Mouse (Mus musculus): ENCODE results near the gene Gtf2e1. TPM values are rescaled to one million over a fixed set of nuclear protein-coding genes. Genes with fewer than 3 reads are reported as not detected.

Gtf2e1 gene
- polyA plus RNA-seq, 1 experiment, result 6.7 TPM

DNA sequence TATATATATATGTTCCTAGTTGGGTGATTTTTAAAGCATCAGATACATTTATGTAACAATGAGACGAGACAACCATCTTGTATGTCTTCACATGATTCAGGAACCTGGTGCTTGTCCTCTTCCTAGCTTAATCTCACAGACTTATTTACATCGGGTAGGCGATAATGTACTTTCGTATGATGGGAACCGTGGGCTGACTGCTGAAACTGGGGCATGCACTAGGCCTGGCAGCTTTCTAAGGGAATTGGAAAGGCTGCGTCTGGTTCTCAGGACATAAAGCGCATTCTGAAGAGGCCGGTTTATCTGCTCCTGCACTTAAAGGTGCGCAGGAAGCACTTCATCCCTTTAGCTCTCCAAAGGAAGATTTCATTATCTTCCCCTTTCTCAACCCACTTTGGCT, 32.8 kb downstream of the Gtf2e1 start:
- no peaks in the 10 kb centered on the region for H3K27me3 ChIP-seq (ENCODE audit: control insufficient read depth, insufficient read depth, low read length)
- 96% methylated on average over 9 of the region's 9 CpGs for WGBS

DNA sequence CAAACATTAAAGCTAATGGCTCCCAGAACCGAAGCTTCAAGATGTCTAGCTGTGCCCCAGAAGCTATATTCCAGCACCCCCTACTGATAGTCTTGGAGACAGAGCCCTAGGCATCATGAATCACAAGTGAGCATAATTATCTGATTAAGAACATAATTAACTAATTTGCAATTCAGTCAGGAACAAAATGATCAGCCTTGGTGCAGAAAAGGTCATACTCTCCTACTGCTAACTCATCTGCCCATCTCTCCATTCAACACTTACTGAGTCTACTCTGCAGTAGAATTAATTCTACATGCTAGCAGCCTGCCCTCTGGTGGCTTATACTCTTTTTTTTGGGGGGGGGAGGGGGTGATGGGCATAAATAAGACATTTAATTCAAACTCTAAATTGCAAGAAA, 35.1 kb downstream of the Gtf2e1 start:
- Histone ChIP-seq H3K4me1 (replicated peaks; ENCODE audit: control insufficient read depth, insufficient read depth, low read length) (no peaks in the 10 kb centered on the region), H3K27ac (ENCODE audit: control insufficient read depth, insufficient read depth, low read length) (no peak overlapping the region), H3K36me3 (ENCODE audit: control insufficient read depth, insufficient read depth, low read length) (no peaks in the 10 kb centered on the region), H3K4me3 (ENCODE audit: control insufficient read depth, insufficient read depth, low read length) (no peak overlapping the region), H3K27me3 (ENCODE audit: control insufficient read depth, insufficient read depth, low read length) (no peaks in the 10 kb centered on the region)
- TF ChIP-seq CTCF (IDR thresholded peaks at IDR 0.05; ENCODE audit: borderline replicate concordance, control insufficient read depth, extremely low read depth, insufficient read depth, low read length, poor library complexity) (no peak), POLR2A (IDR thresholded peaks at IDR 0.05; ENCODE audit: control insufficient read depth, extremely low read depth, insufficient read depth, low read length, poor library complexity) (no peak)
- no peak for DNase-seq
- WGBS, result 78% methylated on average over 1 of the region's 1 CpGs

More for the DNA sequence above, 32.8 kb downstream of the Gtf2e1 start:
- no peak for DNase-seq
- Histone ChIP-seq H3K36me3 (ENCODE audit: control insufficient read depth, insufficient read depth, low read length) (peaks cover 7% of the 10 kb centered on the region), H3K27ac (ENCODE audit: control insufficient read depth, insufficient read depth, low read length) (no peak overlapping the region), H3K4me3 (ENCODE audit: control insufficient read depth, insufficient read depth, low read length) (no peak overlapping the region), H3K4me1 (replicated peaks; ENCODE audit: control insufficient read depth, insufficient read depth, low read length) (no peaks in the 10 kb centered on the region)
- TF ChIP-seq POLR2A (IDR thresholded peaks at IDR 0.05; ENCODE audit: control insufficient read depth, extremely low read depth, insufficient read depth, low read length, poor library complexity) (no peak), CTCF (IDR thresholded peaks at IDR 0.05; ENCODE audit: borderline replicate concordance, control insufficient read depth, extremely low read depth, insufficient read depth, low read length, poor library complexity) (no peak)

DNA sequence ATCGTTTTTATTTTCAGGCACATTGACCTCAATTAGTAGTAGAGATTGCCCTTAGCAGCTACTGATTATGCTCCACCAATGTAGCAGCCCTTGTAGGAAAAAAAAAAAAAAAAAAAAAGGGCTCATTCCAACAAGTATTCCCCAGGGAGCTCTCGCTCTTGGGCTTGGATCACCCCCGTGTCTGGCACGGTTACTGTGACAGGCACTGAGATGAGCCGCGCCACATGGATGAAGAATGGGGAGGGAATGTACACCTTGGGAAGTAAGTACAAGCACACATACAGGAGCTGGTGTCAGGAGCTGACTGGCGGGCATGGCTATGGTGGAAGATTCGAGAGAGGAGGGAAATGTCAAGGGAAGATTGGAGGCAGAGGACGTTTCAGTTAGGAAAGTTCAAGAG, 41.0 kb downstream of the Gtf2e1 start:
- Histone ChIP-seq H3K36me3 (ENCODE audit: control insufficient read depth, insufficient read depth, low read length) (no peaks in the 10 kb centered on the region), H3K4me3 (ENCODE audit: control insufficient read depth, insufficient read depth, low read length) (no peak overlapping the region), H3K4me1 (replicated peaks; ENCODE audit: control insufficient read depth, insufficient read depth, low read length) (no peaks in the 10 kb centered on the region), H3K27ac (ENCODE audit: control insufficient read depth, insufficient read depth, low read length) (no peak overlapping the region), H3K27me3 (ENCODE audit: control insufficient read depth, insufficient read depth, low read length) (no peaks in the 10 kb centered on the region)
- 86% methylated on average over 9 of the region's 9 CpGs for WGBS
- TF ChIP-seq POLR2A (IDR thresholded peaks at IDR 0.05; ENCODE audit: control insufficient read depth, extremely low read depth, insufficient read depth, low read length, poor library complexity) (no peak), CTCF (IDR thresholded peaks at IDR 0.05; ENCODE audit: borderline replicate concordance, control insufficient read depth, extremely low read depth, insufficient read depth, low read length, poor library complexity) (no peak)
- DNase-seq, result no peak

DNA sequence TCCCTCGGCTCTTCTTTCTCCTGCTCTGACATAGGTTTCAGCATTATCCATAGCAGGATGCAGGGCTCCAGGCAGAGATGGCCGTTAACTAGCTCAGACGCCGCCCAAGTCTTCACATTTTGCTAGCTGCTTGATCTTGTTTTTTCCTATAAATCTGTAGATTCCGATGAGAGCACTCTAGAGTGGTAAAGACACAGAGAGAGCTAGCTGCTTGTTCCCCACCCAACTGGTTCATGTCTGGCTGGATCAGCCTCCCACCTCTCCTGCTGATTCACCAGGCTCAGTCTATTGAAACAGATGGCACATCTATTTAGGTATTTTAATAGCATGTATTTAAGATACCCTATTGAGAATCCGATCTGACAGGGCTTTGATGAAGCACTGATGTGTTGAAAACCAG, 44.6 kb downstream of the Gtf2e1 start:
- Histone ChIP-seq H3K27me3 (ENCODE audit: control insufficient read depth, insufficient read depth, low read length) (no peaks in the 10 kb centered on the region), H3K4me1 (replicated peaks; ENCODE audit: control insufficient read depth, insufficient read depth, low read length) (no peaks in the 10 kb centered on the region), H3K27ac (ENCODE audit: control insufficient read depth, insufficient read depth, low read length) (no peak overlapping the region), H3K36me3 (ENCODE audit: control insufficient read depth, insufficient read depth, low read length) (no peaks in the 10 kb centered on the region), H3K4me3 (ENCODE audit: control insufficient read depth, insufficient read depth, low read length) (no peak overlapping the region)
- DNase-seq, result no peak
- 92% methylated on average over 6 of the region's 6 CpGs for WGBS
- no peak for TF ChIP-seq POLR2A (IDR thresholded peaks at IDR 0.05; ENCODE audit: control insufficient read depth, extremely low read depth, insufficient read depth, low read length, poor library complexity)
- no peak for TF ChIP-seq CTCF (IDR thresholded peaks at IDR 0.05; ENCODE audit: borderline replicate concordance, control insufficient read depth, extremely low read depth, insufficient read depth, low read length, poor library complexity)

DNA sequence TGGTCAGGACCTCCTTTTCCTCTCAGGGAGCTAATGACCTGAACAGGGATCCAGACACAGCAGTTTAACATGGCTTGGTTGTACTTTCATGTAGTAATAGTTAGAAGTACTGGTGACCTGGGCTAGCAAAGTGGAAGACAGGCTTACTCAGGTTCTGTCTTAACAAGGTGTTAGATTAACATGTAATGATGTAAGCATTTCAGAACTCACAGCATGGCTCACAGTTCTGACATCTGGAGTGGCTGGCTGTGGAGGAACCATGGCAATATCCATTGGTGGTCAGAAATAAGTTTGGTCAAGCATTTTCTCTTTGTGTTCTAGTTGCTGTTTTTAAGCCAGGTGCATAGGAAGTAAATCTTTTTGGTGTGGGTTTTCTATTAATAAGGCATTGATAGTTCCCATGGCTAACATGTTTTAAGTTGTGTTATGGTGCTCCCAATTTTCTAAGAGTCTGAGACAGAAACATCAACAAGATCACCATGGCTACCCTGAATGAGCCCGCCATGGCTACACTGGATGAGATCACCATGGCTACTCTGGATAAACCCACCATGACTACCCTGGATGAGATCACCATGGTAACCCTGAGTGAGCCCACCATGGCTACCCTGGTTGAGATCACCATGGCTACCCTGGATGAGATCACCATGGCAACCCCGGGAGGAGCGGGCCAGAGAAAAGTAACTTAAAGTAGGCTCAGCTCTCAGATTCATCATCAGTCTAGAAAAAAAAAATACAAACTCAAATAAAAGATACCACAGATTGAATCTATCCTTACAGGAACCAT, 52.6 kb downstream of the Gtf2e1 start:
- no peak overlapping the region for H3K27ac ChIP-seq (ENCODE audit: control insufficient read depth, insufficient read depth, low read length)
- TF ChIP-seq CTCF (IDR thresholded peaks at IDR 0.05; ENCODE audit: borderline replicate concordance, control insufficient read depth, extremely low read depth, insufficient read depth, low read length, poor library complexity) (no peak), POLR2A (IDR thresholded peaks at IDR 0.05; ENCODE audit: control insufficient read depth, extremely low read depth, insufficient read depth, low read length, poor library complexity) (no peak)
- H3K4me3 ChIP-seq (ENCODE audit: control insufficient read depth, insufficient read depth, low read length), result no peak overlapping the region
- no peaks in the 10 kb centered on the region for H3K27me3 ChIP-seq (ENCODE audit: control insufficient read depth, insufficient read depth, low read length)
- 96% methylated on average over 3 of the region's 3 CpGs for WGBS
- DNase-seq, result no peak
- H3K36me3 ChIP-seq (ENCODE audit: control insufficient read depth, insufficient read depth, low read length), result no peaks in the 10 kb centered on the region
- no peaks in the 10 kb centered on the region for H3K4me1 ChIP-seq (replicated peaks; ENCODE audit: control insufficient read depth, insufficient read depth, low read length)

DNA sequence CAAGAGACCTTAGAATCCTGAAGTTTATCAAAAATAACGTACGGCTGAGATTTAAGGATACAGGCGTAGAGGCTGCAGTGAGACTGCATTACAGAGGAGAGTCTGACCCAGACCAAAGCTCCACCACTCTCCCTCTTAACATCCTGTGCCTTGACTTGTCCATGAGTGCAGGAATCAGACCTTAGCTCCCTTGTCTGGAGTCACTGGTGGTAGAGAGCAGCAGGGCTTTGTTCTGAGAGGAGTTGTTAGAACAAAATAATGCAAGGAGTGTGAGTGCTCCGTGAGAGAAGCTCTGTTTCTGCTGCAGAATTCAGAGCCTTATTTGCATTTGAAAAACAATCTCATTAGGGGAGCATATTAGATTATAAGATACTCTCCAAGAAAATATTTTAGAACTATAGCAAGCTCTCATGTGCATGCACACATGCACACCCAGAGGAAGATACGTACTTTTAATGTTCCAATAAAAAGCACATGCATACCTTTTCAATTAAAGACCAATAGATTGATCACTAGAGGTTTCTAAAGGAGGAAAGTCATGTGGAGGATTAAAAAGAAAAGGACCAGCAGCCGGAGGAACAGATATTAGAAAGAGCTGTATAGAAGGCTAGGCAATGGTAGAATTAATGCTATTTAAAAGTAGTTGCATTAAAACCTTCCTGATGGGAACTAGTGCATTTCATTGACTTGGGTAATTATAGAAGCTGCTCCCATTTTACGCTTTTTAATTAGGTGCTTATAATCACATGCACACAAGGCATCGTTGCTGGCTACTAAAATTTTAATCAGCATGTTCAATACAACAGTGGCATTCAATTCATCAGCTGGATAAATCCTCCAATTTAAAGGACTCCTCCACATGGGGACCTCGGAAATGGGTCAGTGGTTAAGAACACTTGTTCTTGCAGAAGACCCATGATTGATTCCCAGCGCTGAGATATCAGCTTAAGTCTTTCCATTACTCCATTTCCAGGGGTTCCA, 61.0 kb downstream of the Gtf2e1 start:
- no peak for DNase-seq
- no peak overlapping the region for H3K4me3 ChIP-seq (ENCODE audit: control insufficient read depth, insufficient read depth, low read length)
- H3K27ac ChIP-seq (ENCODE audit: control insufficient read depth, insufficient read depth, low read length), result no peak overlapping the region
- H3K4me1 ChIP-seq (replicated peaks; ENCODE audit: control insufficient read depth, insufficient read depth, low read length), result no peaks in the 10 kb centered on the region
- H3K36me3 ChIP-seq (ENCODE audit: control insufficient read depth, insufficient read depth, low read length), result no peaks in the 10 kb centered on the region
- TF ChIP-seq POLR2A (IDR thresholded peaks at IDR 0.05; ENCODE audit: control insufficient read depth, extremely low read depth, insufficient read depth, low read length, poor library complexity) (no peak), CTCF (IDR thresholded peaks at IDR 0.05; ENCODE audit: borderline replicate concordance, control insufficient read depth, extremely low read depth, insufficient read depth, low read length, poor library complexity) (no peak)
- WGBS, result 91% methylated on average over 10 of the region's 10 CpGs
- no peaks in the 10 kb centered on the region for H3K27me3 ChIP-seq (ENCODE audit: control insufficient read depth, insufficient read depth, low read length)
